Mouse (Mus musculus) gastrocnemius, adult 2 months (tissue): ENCODE results near the gene Dyrk1a. TPM values are rescaled to one million over a fixed set of nuclear protein-coding genes. Genes with fewer than 3 reads are reported as not detected.

ENCODE experiments used
- DNase-seq: peaks from one replicate; pipeline ENCODE4 v3.0.0; 2022
- H3K27ac ChIP-seq: fragments of 200-600 bp; 2 replicates; pipeline ENCODE4 v1.8.1; 2022; ENCODE audit warnings: mild to moderate bottlenecking
- H3K4me3 ChIP-seq: fragments of 200-600 bp; 2 replicates; pipeline ENCODE4 v1.8.1; 2022; ENCODE audit warnings: mild to moderate bottlenecking, moderate library complexity
- CTCF ChIP-seq: fragments of 200-600 bp; IDR thresholded peaks from 2 replicates; pipeline ENCODE4 v1.8.1; 2022; ENCODE audit warnings: antibody characterized with exemption, mild to moderate bottlenecking, moderate library complexity
- intact Hi-C: fragments of 180-260 bp; cut with DNase I; formaldehyde crosslinking; loops from one replicate; pipeline ENCODE4 v1.15.1; 2025
- total RNA-seq, 2 experiments: library from RNA; stranded (reverse); gene quantifications; 2 replicates each; pipeline ENCODE4 v1.2.3; 2021

Gene Dyrk1a
- total RNA-seq, 2 experiments from 2014 or later: 94.4 to 98.0 TPM

GRCm38 (mm10) chr16:94601089-94601488 lies 31.3 kb downstream of the Dyrk1a start:
- peak overlapping the region; percentile 57 for H3K27ac ChIP-seq
- no peak overlapping the region for H3K4me3 ChIP-seq
- intact Hi-C loops: no loop called here
- TF ChIP-seq CTCF: no peak
- no peak for DNase-seq

- H3K27ac ChIP-seq: peak overlapping the region; percentile 57
- intact Hi-C loops: no loop called here
- peak; percentile 44 for DNase-seq
Measured at GRCm38 (mm10) chr16:94601540-94601953, 31.7 kb downstream of the Dyrk1a start.

GRCm38 (mm10) chr16:94602188-94602587 lies 32.4 kb downstream of the Dyrk1a start:
- Histone ChIP-seq H3K27ac (peak overlapping the region; percentile 57), H3K4me3 (no peak overlapping the region)
- no peak for TF ChIP-seq CTCF
- intact Hi-C loops: no loop called here
- DNase-seq: no peak

More at GRCm38 (mm10) chr16:94601540-94601953, 31.7 kb downstream of the Dyrk1a start:
- H3K4me3 ChIP-seq: no peak overlapping the region
- TF ChIP-seq CTCF: no peak

- Histone ChIP-seq H3K27ac (peak overlapping the region; percentile 57), H3K4me3 (no peak overlapping the region)
- TF ChIP-seq CTCF: no peak
- no peak for DNase-seq
- intact Hi-C loops: no loop called here
Measured at GRCm38 (mm10) chr16:94602730-94603129, 32.9 kb downstream of the Dyrk1a start.

- intact Hi-C loops: no loop called here
- Histone ChIP-seq H3K27ac (0 out of 2 replicates have a peak overlapping the region, but pooled peaks have one; percentile 20), H3K4me3 (no peak overlapping the region)
- no peak for DNase-seq
- no peak for TF ChIP-seq CTCF
Measured at GRCm38 (mm10) chr16:94606169-94606568, 36.4 kb downstream of the Dyrk1a start.

GRCm38 (mm10) chr16:94607468-94607867 lies 37.7 kb downstream of the Dyrk1a start:
- no peak for TF ChIP-seq CTCF
- H3K4me3 ChIP-seq: peak overlapping the region; percentile 1; the same call in 1 of the 2 replicates
- no peak for DNase-seq
- peak overlapping the region; percentile 68 for H3K27ac ChIP-seq
- intact Hi-C loops: no loop called here

GRCm38 (mm10) chr16:94608706-94609594 lies 39.1 kb downstream of the Dyrk1a start:
- no peak for TF ChIP-seq CTCF
- intact Hi-C loops: no loop called here
- no peak for DNase-seq
- H3K4me3 ChIP-seq: peak overlapping the region; percentile 39
- H3K27ac ChIP-seq: peak overlapping the region; percentile 82

- no peak for DNase-seq
- no peak for TF ChIP-seq CTCF
- intact Hi-C loops: no loop called here
- Histone ChIP-seq H3K27ac (no peak overlapping the region), H3K4me3 (no peak overlapping the region)
Measured at GRCm38 (mm10) chr16:94612573-94612972, 42.8 kb downstream of the Dyrk1a start.

GRCm38 (mm10) chr16:94617255-94617654 lies 47.4 kb downstream of the Dyrk1a start:
- intact Hi-C loops: no loop called here
- DNase-seq: no peak
- Histone ChIP-seq H3K4me3 (no peak overlapping the region), H3K27ac (peak overlapping the region; percentile 72)
- peak; percentile 15; the same call in 1 of the 2 replicates for TF ChIP-seq CTCF

- Histone ChIP-seq H3K27ac (peak overlapping the region; percentile 72), H3K4me3 (no peak overlapping the region; the same call in 1 of the 2 replicates)
- intact Hi-C loops: loop anchor here (2.0 kb wide), 2 partner anchors 92 to 152 kb away; partner anchors contain the start of gene Vps26c
- DNase-seq: peak; percentile 72
- TF ChIP-seq CTCF: peak; percentile 92
Measured at GRCm38 (mm10) chr16:94618543-94618942, 48.7 kb downstream of the Dyrk1a start.

GRCm38 (mm10) chr16:94619301-94619700 lies 49.5 kb downstream of the Dyrk1a start:
- TF ChIP-seq CTCF: no peak
- no peak overlapping the region for H3K4me3 ChIP-seq
- intact Hi-C loops: loop anchor here (2.0 kb wide), 2 partner anchors 92 to 152 kb away; partner anchors contain the start of gene Vps26c
- H3K27ac ChIP-seq: peak overlapping the region; percentile 35; the same call in 1 of the 2 replicates
- DNase-seq: no peak

- intact Hi-C loops: no loop called here
- 0 out of 2 replicates have a peak overlapping the region, but pooled peaks have one; percentile 43 for H3K27ac ChIP-seq
- DNase-seq: peak; percentile 41
- no peak for TF ChIP-seq CTCF
- no peak overlapping the region for H3K4me3 ChIP-seq
Measured at GRCm38 (mm10) chr16:94624871-94625270, 55.1 kb downstream of the Dyrk1a start.

- no peak for DNase-seq
- intact Hi-C loops: no loop called here
- H3K27ac ChIP-seq: 0 out of 2 replicates have a peak overlapping the region, but pooled peaks have one; percentile 0
- no peak overlapping the region for H3K4me3 ChIP-seq
- TF ChIP-seq CTCF: no peak
Measured at GRCm38 (mm10) chr16:94625639-94626038, 55.8 kb downstream of the Dyrk1a start.
